Mouse (Mus musculus) gastrocnemius, adult 2 months (tissue): ENCODE data around the gene Sept11. TPM values are rescaled to one million over a fixed set of nuclear protein-coding genes. Genes with fewer than 3 reads are reported as not detected.

ENCODE experiments used
- DNase-seq: peaks from one replicate; pipeline ENCODE4 v3.0.0; 2022
- H3K27ac ChIP-seq: fragments of 200-600 bp; 2 replicates; pipeline ENCODE4 v1.8.1; 2022; ENCODE audit warnings: mild to moderate bottlenecking
- H3K4me3 ChIP-seq: fragments of 200-600 bp; 2 replicates; pipeline ENCODE4 v1.8.1; 2022; ENCODE audit warnings: mild to moderate bottlenecking, moderate library complexity
- CTCF ChIP-seq: fragments of 200-600 bp; IDR thresholded peaks from 2 replicates; pipeline ENCODE4 v1.8.1; 2022; ENCODE audit warnings: antibody characterized with exemption, mild to moderate bottlenecking, moderate library complexity
- intact Hi-C: fragments of 180-260 bp; cut with DNase I; formaldehyde crosslinking; loops from one replicate; pipeline ENCODE4 v1.15.1; 2025
- total RNA-seq, 2 experiments: library from RNA; stranded (reverse); gene quantifications; 2 replicates each; pipeline ENCODE4 v1.2.3; 2021

Sept11 gene
- total RNA-seq, 2 experiments from 2014 or later: 85.1 to 87.6 TPM

GRCm38 (mm10) chr5:93121660-93122059 is 28.4 kb downstream of the Sept11 start:
- DNase-seq: no peak
- Histone ChIP-seq H3K27ac (no peak overlapping the region), H3K4me3 (no peak overlapping the region)
- no peak for TF ChIP-seq CTCF
- intact Hi-C loops: no loop called here

- DNase-seq: no peak
- Histone ChIP-seq H3K4me3 (no peak overlapping the region), H3K27ac (peak overlapping the region; percentile 50)
- no peak for TF ChIP-seq CTCF
- intact Hi-C loops: no loop called here
Measured at GRCm38 (mm10) chr5:93124031-93124826, 31.0 kb downstream of the Sept11 start.

DNA sequence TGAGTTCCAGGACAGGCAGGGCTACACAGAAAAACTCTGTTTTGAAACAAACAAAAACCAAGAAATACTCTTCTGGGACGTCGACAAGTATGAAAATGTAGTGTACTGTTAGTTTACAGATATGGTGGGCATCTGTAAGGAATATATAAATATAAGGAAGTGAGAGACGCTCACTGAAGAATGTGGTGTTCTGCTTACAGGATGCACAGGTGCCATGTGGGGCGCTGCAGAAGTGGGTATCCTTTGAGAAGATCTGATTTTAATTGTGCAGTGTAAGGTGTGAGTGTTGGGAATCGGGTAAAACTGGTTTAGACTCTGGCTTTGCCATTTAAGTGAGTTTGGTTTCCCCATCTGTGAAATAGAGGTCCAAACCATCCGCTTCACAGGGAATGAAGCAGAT is 32.1 kb downstream of the Sept11 start:
- H3K4me3 ChIP-seq: no peak overlapping the region
- H3K27ac ChIP-seq: peak overlapping the region; percentile 66
- intact Hi-C loops: no loop called here
- no peak for TF ChIP-seq CTCF
- DNase-seq: no peak

DNA sequence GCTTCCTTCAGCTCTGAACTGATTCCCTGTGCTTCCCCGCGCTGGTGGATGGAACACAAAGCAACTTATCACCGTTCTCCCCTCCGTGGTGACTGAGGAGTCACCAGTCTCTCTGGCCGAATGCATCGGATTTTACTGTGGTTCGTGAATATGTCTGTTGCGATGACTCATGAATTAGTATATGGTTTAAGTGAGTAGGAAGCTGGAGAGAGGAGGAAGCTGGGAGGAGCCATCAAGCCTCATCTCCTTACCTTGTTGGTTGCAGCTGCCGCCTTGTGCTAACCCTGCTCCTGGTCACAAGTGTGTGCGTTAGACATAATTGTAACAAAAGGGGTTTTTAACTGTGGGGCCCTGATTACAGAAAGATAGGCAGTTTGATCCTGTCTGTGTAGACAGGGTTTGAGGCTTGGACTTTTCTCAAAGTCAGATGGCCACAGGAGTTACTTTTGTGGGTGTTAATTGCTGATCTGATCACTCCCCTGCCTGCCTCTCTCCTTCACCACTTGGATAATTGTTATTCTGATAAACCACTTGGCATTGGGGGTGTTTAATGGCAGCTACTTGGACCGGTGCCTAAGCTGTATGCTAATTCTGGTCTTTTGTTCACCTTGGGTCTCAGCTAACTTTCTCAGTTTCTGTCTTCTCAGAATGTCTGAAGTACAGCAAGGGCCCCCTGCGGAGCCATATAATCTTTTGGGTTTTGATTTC is 33.1 kb downstream of the Sept11 start:
- no peak for TF ChIP-seq CTCF
- H3K4me3 ChIP-seq: no peak overlapping the region
- H3K27ac ChIP-seq: peak overlapping the region; percentile 66
- intact Hi-C loops: no loop called here
- DNase-seq: no peak

DNA sequence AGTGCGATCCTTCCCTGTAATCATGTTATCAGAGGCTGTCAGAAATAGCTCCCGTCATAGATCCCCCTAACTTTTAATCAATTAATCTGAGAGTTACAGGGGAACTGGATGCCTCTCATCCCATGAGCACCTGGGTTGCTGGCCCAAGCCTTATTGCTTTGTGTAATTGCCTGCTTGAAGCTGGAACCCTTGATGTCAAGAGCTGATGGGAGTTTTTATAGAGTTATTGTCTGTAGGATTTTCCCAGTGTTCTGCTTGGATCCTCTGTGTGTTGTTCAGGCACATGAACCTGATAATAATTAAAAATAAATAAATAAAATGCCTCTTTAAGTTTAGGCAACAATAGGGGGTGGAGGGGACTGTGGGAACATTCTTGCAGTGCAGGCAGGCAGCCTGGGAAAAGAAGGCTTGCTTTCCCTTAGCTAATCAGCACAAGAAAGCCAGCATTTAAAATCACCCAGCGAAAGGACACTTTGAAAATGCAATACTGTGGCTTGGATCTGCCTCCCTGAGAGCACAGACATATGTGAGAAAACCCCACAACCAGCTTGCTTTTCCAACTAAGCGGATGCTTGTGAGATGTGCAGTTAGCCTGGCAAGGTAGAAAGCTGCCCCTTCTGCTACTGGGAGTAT is 33.8 kb downstream of the Sept11 start:
- no peak for TF ChIP-seq CTCF
- DNase-seq: no peak
- Histone ChIP-seq H3K27ac (peak overlapping the region; percentile 66), H3K4me3 (no peak overlapping the region)
- intact Hi-C loops: no loop called here

- intact Hi-C loops: no loop called here
- peak overlapping the region; percentile 32 for H3K4me3 ChIP-seq
- TF ChIP-seq CTCF: no peak
- DNase-seq: peak; percentile 64
- H3K27ac ChIP-seq: peak overlapping the region; percentile 66
Measured at GRCm38 (mm10) chr5:93127722-93128121, 34.5 kb downstream of the Sept11 start.

DNA sequence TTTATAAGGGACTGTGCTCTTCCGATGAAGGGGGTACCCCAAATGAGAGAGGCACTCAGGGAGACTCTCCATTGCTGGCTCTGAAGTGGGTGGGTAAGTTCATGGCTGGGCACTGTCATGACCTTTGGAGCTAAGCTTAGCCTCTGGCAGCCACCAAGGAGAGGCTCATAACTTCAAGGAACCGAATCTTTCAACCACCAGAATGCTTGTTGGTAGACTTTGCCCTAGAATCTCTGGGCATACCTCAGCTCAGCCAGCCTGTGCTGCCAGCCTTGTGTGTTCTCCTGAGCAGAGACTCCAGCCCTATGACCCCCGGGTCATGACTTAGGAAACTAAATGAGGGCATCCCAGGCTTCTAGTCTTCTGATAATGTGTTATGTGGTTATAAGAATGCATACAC is 35.5 kb downstream of the Sept11 start:
- intact Hi-C loops: no loop called here
- TF ChIP-seq CTCF: no peak
- Histone ChIP-seq H3K4me3 (no peak overlapping the region), H3K27ac (peak overlapping the region; percentile 66)
- DNase-seq: no peak

DNA sequence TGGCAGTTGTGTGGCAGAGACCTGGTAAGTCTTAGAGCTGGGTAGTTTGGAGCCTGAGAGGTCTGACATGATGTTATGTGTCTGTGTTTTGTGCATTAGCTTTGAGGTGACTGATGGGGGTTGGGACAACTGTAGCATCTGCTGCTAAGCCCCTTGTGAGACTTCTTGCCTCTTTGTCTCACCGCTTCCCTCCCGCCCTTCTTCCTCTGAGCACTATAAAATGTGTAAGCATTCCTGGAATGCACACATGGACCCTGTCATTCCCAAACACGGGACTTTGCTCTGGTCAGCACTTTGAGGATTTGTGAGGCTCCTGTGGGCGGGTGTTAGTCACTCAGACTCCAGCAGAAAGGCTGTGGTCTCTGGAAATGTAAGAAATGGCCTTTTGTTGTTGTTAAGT is 36.7 kb downstream of the Sept11 start:
- Histone ChIP-seq H3K4me3 (no peak overlapping the region), H3K27ac (peak overlapping the region; percentile 66)
- TF ChIP-seq CTCF: no peak
- intact Hi-C loops: no loop called here
- DNase-seq: no peak

DNA sequence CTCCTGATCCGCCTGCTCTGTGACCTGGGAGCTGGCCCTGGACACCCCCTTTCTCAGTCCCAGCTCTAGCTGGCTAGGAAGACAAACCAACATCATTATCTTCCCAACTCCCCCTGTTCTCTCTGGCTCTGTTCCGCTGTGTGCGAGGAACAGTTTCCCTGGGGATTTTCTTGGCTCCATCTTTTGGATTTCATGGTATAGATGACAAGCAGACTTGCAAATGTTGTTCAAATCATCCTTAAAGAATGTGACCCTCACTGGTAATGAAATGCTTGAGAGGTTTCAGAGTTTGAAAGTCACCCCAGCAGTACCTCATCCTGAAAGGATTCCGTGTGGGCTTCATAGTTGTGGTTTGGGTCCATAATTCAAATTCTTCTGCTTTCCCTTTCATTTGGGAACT is 38.2 kb downstream of the Sept11 start:
- Histone ChIP-seq H3K4me3 (no peak overlapping the region), H3K27ac (peak overlapping the region; percentile 66)
- TF ChIP-seq CTCF: no peak
- no peak for DNase-seq
- intact Hi-C loops: no loop called here

GRCm38 (mm10) chr5:93133445-93134244 is 40.4 kb downstream of the Sept11 start:
- DNase-seq: no peak
- no peak for TF ChIP-seq CTCF
- intact Hi-C loops: no loop called here
- Histone ChIP-seq H3K4me3 (peak overlapping the region; percentile 36), H3K27ac (peak overlapping the region; percentile 95)

DNA sequence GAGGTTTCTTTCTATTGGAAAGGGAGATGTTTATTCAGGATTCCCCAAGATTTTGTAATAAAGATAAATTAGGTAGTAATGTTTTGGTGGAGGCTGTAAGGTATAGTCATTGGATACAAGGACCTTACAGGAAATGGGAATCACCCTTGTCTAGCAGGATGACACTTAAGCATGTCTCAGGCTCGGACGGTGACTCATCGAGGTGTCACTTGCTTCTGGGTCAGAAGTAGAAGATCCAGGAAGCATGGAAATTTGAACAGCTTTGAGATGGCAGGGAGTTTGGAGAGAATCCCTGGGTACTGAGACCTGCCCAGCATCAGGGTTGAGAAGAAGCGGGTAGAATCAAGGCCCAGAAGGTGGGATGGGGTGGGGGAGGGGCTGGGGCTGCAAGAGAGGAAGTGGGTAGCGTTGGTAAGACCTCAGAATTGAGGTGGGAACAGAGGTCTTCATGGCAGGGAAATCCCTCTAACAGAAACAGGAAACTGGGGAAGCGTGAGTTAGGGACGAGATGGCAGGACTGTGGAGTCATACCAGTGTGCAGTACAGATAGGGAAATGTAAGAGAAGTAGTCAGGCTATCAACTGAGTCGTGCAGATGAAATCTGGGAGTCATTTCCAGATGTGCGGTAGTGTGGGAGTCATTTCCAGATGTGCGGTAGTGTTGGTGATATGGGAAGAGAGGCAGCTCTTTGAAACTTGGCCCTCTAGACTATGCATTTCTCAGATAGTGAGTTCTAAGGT is 42.3 kb downstream of the Sept11 start:
- intact Hi-C loops: loop anchor here (2.0 kb wide), 1 partner anchor 21 kb away; no protein-coding TSS in a partner anchor
- peak overlapping the region; percentile 95 for H3K27ac ChIP-seq
- no peak for TF ChIP-seq CTCF
- H3K4me3 ChIP-seq: no peak overlapping the region
- DNase-seq: no peak
